Mouse (Mus musculus): ENCODE results near the gene Akap1. TPM values are rescaled to one million over a fixed set of nuclear protein-coding genes. Genes with fewer than 3 reads are reported as not detected.

Gene Akap1
- polyA plus RNA-seq, 2 experiments = 14.9 to 31.4 TPM

GRCm38 (mm10) chr11:88848590-88848989 lies 15.8 kb downstream of the Akap1 start:
- Histone ChIP-seq H3K9ac (ENCODE audit: low read depth, low read length, severe bottlenecking) (no peak overlapping the region), H3K36me3 (ENCODE audit: control insufficient read depth, insufficient read depth, low read length) (peaks cover 16% of the 10 kb centered on the region; the same call in 1 of the 2 replicates), H3K4me2 (replicated peaks; ENCODE audit: low read depth, low read length, severe bottlenecking) (no peak overlapping the region), H3K27me3 (ENCODE audit: control insufficient read depth, insufficient read depth, low read length) (no peaks in the 10 kb centered on the region), H3K4me3 (replicated peaks; ENCODE audit: low read length) (no peak overlapping the region), H3K4me1 (ENCODE audit: control insufficient read depth, insufficient read depth, low read length) (peaks cover 25% of the 10 kb centered on the region), H3K9me3 (ENCODE audit: control insufficient read depth, low read length) (no peaks in the 10 kb centered on the region), H3K27ac (replicated peaks; ENCODE audit: low read depth, low read length) (no peak overlapping the region)
- 47% methylated on average over 5 of the region's 5 CpGs for WGBS
- DNase-seq (ENCODE audit: low spot score) (peak; percentile 49), ATAC-seq (ENCODE audit: low FRiP score, low read depth) (no peak)
- TF ChIP-seq POLR2A (IDR thresholded peaks at IDR 0.05; ENCODE audit: borderline replicate concordance, extremely low read depth, insufficient read depth, insufficient read length) = no peak

DNA sequence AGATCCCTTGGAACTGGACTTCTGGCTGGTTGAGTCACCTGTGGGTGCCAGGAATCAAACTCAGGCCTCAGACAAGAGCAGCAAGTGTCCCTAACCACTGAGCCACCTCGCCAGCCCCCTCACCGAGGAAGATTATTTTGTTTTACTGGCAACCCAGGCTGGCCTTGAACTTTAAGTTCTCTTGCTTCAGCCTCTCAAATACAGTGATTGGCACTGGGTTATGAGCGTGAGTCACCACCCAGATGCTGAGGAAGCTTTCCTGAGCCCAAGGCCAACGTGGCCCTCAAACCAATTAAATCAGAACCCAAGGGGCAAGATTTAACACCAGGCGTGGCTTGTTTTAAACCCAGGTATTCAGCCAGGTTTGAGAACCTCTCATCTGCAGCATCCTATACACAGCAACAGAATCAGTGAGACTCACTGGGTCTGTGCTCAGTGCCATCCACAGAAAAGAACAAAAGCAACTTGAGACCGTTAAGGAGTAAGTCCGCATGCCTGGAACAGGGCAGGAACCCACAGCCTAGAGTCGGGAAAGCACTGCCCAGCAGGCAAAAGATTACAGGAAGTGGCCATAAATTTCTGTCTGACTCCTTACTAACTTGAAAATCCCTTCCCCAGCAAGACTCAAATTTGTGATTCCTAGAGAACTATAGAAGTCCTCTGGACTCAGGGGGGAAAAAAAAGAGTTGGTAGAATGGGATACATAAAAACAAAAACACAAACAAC lies 16.9 kb downstream of the Akap1 start:
- no peak overlapping the region for H3K9ac ChIP-seq (ENCODE audit: low read depth, low read length, severe bottlenecking)
- H3K27ac ChIP-seq (replicated peaks; ENCODE audit: low read depth, low read length) = no peak overlapping the region
- H3K4me3 ChIP-seq (replicated peaks; ENCODE audit: low read length) = no peak overlapping the region
- no peak for TF ChIP-seq POLR2A (IDR thresholded peaks at IDR 0.05; ENCODE audit: borderline replicate concordance, extremely low read depth, insufficient read depth, insufficient read length)
- peaks cover 25% of the 10 kb centered on the region for H3K4me1 ChIP-seq (ENCODE audit: control insufficient read depth, insufficient read depth, low read length)
- H3K9me3 ChIP-seq (ENCODE audit: control insufficient read depth, low read length) = no peaks in the 10 kb centered on the region
- H3K36me3 ChIP-seq (ENCODE audit: control insufficient read depth, insufficient read depth, low read length) = peaks cover 20% of the 10 kb centered on the region; the same call in 1 of the 2 replicates
- ATAC-seq (ENCODE audit: low FRiP score, low read depth) (no peak), DNase-seq (ENCODE audit: low spot score) (no peak)
- WGBS = 52% methylated on average over 8 of the region's 8 CpGs
- H3K4me2 ChIP-seq (replicated peaks; ENCODE audit: low read depth, low read length, severe bottlenecking) = no peak overlapping the region
- H3K27me3 ChIP-seq (ENCODE audit: control insufficient read depth, insufficient read depth, low read length) = no peaks in the 10 kb centered on the region

- 77% methylated on average over 5 of the region's 5 CpGs for WGBS
- Histone ChIP-seq H3K36me3 (ENCODE audit: control insufficient read depth, insufficient read depth, low read length) (peaks cover 20% of the 10 kb centered on the region; the same call in 1 of the 2 replicates), H3K9ac (ENCODE audit: low read depth, low read length, severe bottlenecking) (no peak overlapping the region), H3K27ac (replicated peaks; ENCODE audit: low read depth, low read length) (no peak overlapping the region), H3K4me1 (ENCODE audit: control insufficient read depth, insufficient read depth, low read length) (peaks cover 17% of the 10 kb centered on the region), H3K4me2 (replicated peaks; ENCODE audit: low read depth, low read length, severe bottlenecking) (no peak overlapping the region), H3K4me3 (replicated peaks; ENCODE audit: low read length) (no peak overlapping the region), H3K9me3 (ENCODE audit: control insufficient read depth, low read length) (no peaks in the 10 kb centered on the region), H3K27me3 (ENCODE audit: control insufficient read depth, insufficient read depth, low read length) (no peaks in the 10 kb centered on the region)
- DNase-seq (ENCODE audit: low spot score) = no peak
- ATAC-seq (ENCODE audit: low FRiP score, low read depth) = no peak
- no peak for TF ChIP-seq POLR2A (IDR thresholded peaks at IDR 0.05; ENCODE audit: borderline replicate concordance, extremely low read depth, insufficient read depth, insufficient read length)
Observed at GRCm38 (mm10) chr11:88844384-88844783, 20.0 kb downstream of the Akap1 start.

DNA sequence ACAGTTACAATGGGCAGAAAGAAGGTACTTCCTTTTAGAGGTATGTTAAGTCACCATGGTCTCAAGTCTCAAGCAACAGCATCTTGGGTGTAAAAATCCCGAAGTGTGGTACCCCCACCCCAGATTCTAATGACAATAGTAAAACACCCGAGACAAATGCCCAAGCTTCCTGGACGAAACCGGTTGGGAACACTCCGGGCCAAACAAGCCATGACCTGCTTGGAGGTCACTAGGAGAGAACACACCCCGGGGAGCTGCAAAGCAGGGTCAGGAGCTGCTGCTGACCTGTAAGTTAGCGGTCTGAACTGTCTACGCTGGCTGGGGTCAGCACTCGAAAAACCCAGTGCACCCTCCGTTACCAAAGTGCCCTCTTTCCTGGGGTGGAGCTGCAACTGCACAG lies 21.1 kb downstream of the Akap1 start:
- H3K9ac ChIP-seq (ENCODE audit: low read depth, low read length, severe bottlenecking) = no peak overlapping the region
- TF ChIP-seq POLR2A (IDR thresholded peaks at IDR 0.05; ENCODE audit: borderline replicate concordance, extremely low read depth, insufficient read depth, insufficient read length) = no peak
- H3K27ac ChIP-seq (replicated peaks; ENCODE audit: low read depth, low read length) = no peak overlapping the region
- 81% methylated on average over 10 of the region's 10 CpGs for WGBS
- DNase-seq (ENCODE audit: low spot score) = no peak
- H3K27me3 ChIP-seq (ENCODE audit: control insufficient read depth, insufficient read depth, low read length) = no peaks in the 10 kb centered on the region
- peaks cover 8% of the 10 kb centered on the region for H3K4me1 ChIP-seq (ENCODE audit: control insufficient read depth, insufficient read depth, low read length)
- no peak for ATAC-seq (ENCODE audit: low FRiP score, low read depth)
- peaks cover 27% of the 10 kb centered on the region; the same call in 1 of the 2 replicates for H3K36me3 ChIP-seq (ENCODE audit: control insufficient read depth, insufficient read depth, low read length)
- H3K4me3 ChIP-seq (replicated peaks; ENCODE audit: low read length) = no peak overlapping the region
- H3K4me2 ChIP-seq (replicated peaks; ENCODE audit: low read depth, low read length, severe bottlenecking) = no peak overlapping the region
- H3K9me3 ChIP-seq (ENCODE audit: control insufficient read depth, low read length) = no peaks in the 10 kb centered on the region

- DNase-seq (ENCODE audit: low spot score) (no peak), ATAC-seq (ENCODE audit: low FRiP score, low read depth) (no peak)
- 94% methylated on average over 11 of the region's 13 CpGs for WGBS
- Histone ChIP-seq H3K4me3 (replicated peaks; ENCODE audit: low read length) (no peak overlapping the region), H3K4me1 (ENCODE audit: control insufficient read depth, insufficient read depth, low read length) (peaks cover 1% of the 10 kb centered on the region; the same call in 1 of the 2 replicates), H3K27ac (replicated peaks; ENCODE audit: low read depth, low read length) (no peak overlapping the region), H3K36me3 (ENCODE audit: control insufficient read depth, insufficient read depth, low read length) (peaks cover 31% of the 10 kb centered on the region), H3K4me2 (replicated peaks; ENCODE audit: low read depth, low read length, severe bottlenecking) (no peak overlapping the region), H3K9me3 (ENCODE audit: control insufficient read depth, low read length) (no peaks in the 10 kb centered on the region), H3K27me3 (ENCODE audit: control insufficient read depth, insufficient read depth, low read length) (no peaks in the 10 kb centered on the region), H3K9ac (ENCODE audit: low read depth, low read length, severe bottlenecking) (no peak overlapping the region)
- no peak for TF ChIP-seq POLR2A (IDR thresholded peaks at IDR 0.05; ENCODE audit: borderline replicate concordance, extremely low read depth, insufficient read depth, insufficient read length)
Observed at GRCm38 (mm10) chr11:88842315-88842975, 21.9 kb downstream of the Akap1 start.
